Mouse (Mus musculus) C2C12 (cell line): ENCODE data around the gene Plekhh2.

ENCODE experiments used
- CEBPB ChIP-seq: IDR thresholded peaks from one replicate; pipeline ENCODE4 v1.6.1; 2011; ENCODE audit warnings: low read depth, mild to moderate bottlenecking, control low read depth, moderate library complexity
- CTCF ChIP-seq: IDR thresholded peaks from one replicate; pipeline ENCODE4 v1.5.1; 2011; ENCODE audit not compliant: control insufficient read depth, insufficient read depth, insufficient read length
- FOSL1 ChIP-seq: IDR thresholded peaks from one replicate; pipeline ENCODE4 v1.8.0; 2011; ENCODE audit warnings: mild to moderate bottlenecking, low read length; ENCODE audit not compliant: poor library complexity, insufficient read depth, severe bottlenecking
- MAX ChIP-seq: IDR thresholded peaks from one replicate; pipeline ENCODE4 v1.6.1; 2011; ENCODE audit warnings: mild to moderate bottlenecking, control low read depth
- MYOD1 ChIP-seq: IDR thresholded peaks from one replicate; pipeline ENCODE4 v1.6.1; 2011; ENCODE audit warnings: low read depth; ENCODE audit not compliant: control insufficient read depth, insufficient read length
- MYOG ChIP-seq: IDR thresholded peaks from one replicate; pipeline ENCODE4 v1.6.1; 2011; ENCODE audit not compliant: control insufficient read depth, insufficient read length; ENCODE audit errors: extremely low read depth
- USF1 ChIP-seq: IDR thresholded peaks from one replicate; pipeline ENCODE4 v1.6.1; 2011; ENCODE audit warnings: low read depth, mild to moderate bottlenecking, control low read depth, moderate library complexity

DNA sequence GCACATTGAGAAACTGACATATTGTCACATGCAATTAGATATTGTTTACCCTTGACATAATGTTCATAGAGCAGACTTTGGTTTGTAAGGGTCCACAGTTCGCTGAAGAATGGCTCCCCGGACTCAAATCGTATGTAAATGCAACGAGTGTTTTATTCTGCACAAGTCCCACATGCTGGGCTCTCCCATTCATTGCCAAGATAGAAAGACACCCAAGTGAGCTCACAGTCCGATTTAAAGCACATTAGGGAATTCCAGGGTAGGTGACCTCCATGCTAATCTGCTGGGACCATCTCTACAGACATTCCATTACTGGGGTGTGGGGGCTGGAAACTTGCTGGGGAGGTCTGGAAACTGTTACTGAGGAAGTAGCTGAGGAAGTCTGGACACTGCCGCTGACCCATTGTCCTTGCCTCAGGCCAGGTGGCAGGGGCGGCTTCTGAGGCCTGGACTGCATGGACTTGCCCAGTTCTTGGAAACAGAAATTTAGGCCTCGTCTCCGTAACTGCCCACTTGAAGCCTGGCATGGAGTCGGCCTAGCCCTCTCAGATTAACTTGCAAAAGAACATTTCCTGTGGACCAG, 128.2 kb downstream of the Plekhh2 start:
- TF ChIP-seq MAX (no peak), CTCF (no peak), USF1 (no peak), MYOD1 (no peak), CEBPB (no peak), MYOG (no peak), FOSL1 (no peak)
